Mouse (Mus musculus): ENCODE results near the gene Stoml1.

DNA sequence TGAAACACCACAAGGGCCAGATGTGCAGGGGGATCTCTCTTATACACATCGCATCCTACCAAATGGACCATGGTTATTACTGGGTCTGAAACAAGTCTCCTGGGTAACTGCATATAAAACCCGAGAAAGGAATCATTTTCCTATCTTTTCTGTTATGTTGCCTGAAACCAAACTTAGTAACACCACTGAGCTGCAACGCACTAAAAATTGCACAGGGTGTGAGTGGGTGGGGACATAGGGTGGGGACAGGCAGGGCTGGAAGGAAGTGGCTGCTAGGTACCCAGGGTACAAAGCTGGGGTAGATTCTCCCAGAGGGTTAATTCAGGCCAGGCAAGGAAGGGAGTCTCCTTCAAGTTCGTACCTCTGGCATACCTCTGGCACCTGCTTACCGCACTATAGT is 10.3 kb upstream of the Stoml1 start:
- TF ChIP-seq CTCF (IDR thresholded peaks at IDR 0.05; ENCODE audit: extremely low read depth, insufficient read length, insufficient replicate concordance, low read depth, low read length) (no peak), POLR2A (IDR thresholded peaks at IDR 0.05; ENCODE audit: low read depth, low read length) (no peak)
